Mouse (Mus musculus): Measurements from ENCODE around the gene Faah.
A peak's percentile ranks its signal among the peaks of the same experiment; 100 is the strongest.

Faah gene

DNA sequence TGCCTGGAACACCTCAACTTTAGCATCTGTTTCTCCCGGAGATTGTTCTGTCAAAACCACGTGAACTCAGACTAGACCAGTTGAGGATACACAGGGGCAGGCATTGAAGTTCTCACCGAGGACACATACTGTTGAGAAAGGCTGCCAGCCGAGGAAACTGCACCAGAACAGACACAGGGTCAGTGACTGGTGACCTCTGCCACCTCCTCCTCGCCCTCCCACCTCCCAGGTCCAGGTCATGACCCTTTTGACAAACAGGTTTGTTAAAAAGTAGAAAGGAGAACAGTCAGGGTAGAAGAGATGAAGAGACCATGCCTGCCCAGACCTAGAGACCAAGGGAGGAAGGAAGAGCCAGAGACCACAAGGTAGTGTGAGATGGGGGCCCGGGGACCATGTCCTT lies 17.1 kb downstream of the Faah start:
- no peak for DNase-seq (ENCODE audit: low spot score in 2 of 2)

DNA sequence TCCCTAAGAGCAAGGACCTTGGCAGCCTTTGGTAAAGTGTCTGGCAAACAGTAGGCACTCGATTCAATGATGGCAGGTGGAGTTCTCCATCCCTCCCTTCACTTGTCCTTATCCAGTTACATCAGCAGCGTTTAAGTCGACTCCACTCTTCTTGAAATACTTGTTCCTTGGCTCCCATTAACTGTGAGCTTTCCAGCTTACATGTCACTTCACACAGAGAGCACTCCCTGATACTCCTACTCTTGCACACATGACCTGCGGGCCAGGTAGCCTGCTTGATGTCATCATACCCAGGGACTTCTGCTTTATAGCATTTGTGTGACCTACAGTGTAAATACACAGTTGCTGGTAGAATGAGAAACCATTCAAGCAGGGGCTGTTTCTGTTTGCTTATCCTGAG lies 21.0 kb downstream of the Faah start:
- no peak for DNase-seq (ENCODE audit: low spot score in 2 of 2)

DNA sequence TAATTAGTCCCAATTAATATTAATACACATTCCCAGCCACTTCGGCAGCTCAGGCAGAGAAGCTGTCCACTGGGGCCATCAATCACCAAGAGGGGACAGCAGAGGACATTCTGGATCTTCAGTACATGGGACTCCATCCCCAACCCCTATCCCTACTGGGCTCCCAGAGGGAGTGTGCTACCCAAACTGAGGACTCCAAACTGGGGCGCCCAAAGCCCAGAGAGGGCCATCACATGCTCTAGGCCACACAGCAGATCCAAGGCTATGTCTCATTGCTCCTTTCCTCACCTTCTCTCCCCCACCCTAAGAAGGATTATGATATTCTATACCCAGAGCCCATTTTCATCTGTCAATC lies 22.4 kb downstream of the Faah start:
- DNase-seq (ENCODE audit: low spot score in 2 of 2) = no peak

DNA sequence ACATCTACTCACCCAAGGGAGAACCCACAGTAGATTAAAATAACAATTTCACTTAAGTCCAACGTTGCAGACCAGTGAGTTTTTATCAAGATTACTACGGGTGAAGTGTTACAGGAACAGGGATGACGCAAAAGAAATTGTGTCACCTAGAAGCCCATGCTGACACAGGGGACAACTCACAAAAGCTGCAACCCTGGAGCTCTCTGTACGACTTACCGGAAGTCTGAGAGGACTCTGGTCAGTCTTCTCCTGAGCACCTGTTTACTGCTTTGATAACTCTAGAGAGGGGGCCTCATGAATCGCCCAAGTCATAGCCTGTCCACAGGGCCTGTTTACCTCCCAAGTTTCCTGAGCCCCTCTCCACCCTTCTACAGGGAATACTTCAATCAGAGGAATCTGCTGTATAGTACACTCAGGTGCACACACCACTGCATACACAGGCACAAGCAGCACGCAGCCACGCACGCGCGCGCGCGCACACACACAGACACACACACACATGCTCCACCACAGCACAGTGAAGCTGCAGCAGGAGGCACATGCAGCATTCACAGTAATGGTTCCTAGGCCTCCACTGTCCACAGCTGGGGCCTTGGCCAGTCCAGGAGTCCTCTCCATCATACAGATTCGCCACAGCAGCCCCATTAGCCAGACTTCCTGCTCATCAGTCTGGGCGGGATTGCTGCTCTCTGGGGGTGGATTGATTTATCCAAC lies 22.9 kb downstream of the Faah start:
- no peak for DNase-seq (ENCODE audit: low spot score in 2 of 2)

DNA sequence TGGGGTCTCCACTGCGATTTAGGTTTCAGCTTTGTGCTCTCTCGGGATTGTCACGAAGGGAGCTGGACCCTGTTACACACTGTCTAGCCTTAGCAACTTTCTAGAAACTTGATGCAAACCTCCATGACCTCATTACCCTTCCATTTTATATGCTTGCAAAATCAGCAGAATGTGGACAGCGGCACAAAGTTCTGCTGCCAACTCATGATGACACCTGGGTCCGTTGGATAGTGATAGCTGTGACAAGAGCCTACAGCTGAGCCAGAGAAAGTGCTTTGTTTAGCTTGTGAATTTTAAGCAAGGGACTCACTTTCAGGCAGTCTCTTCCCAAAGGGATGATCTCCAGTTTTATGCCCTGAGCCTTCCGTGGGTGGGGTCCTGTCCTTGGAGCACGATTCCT lies 28.3 kb downstream of the Faah start:
- DNase-seq (ENCODE audit: low spot score in 2 of 2) = no peak

DNA sequence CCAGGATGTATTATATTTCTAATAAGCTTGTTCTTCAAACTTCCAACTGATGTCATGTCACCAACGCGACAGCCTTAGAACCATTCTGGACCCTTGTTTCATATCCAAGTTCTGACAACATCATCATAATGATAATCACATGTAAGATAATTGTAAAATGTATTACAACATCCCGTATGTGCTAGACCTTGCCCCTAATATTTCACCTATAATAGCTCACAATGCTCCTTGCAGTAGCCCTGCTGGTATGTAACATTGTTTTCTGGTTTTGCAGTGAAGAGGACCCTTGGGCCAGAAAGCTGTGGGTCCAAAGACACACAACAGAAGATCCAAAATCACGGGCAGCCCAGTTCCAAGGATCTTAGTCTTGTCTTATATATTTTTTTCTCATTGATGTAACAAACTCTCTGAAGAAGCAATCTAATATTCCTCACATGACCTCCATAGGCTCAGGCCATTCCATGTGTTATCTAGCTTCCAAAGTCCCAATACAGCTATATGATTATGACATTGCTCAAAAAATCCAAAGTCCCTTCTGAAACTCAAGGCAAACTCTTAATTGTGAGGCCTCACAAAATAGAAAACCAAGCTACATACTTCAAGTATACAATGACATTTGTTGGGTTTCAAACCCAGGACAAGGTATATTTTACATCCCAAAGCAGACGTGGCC lies 29.7 kb downstream of the Faah start:
- DNase-seq (ENCODE audit: low spot score in 2 of 2) = no peak

DNA sequence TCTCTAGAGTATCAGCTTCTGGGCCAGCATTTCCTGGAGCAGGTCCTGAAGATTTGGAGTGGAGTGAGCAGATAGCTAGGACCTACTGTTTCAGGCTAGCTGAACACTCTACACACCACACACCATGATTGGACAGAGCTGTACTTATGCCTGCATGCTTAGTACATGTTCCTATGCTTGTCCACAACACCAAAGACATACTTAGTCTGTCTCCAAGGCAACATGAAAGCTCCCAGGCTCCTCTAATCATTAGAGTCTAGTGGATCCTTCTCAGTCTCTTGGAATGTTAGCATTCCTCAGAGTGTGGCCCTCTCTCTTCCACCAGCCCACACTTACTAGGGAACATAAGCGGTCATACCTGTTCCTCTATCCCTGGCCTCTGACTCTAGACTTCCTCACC lies 30.3 kb downstream of the Faah start:
- DNase-seq (ENCODE audit: low spot score in 2 of 2) = no peak

DNA sequence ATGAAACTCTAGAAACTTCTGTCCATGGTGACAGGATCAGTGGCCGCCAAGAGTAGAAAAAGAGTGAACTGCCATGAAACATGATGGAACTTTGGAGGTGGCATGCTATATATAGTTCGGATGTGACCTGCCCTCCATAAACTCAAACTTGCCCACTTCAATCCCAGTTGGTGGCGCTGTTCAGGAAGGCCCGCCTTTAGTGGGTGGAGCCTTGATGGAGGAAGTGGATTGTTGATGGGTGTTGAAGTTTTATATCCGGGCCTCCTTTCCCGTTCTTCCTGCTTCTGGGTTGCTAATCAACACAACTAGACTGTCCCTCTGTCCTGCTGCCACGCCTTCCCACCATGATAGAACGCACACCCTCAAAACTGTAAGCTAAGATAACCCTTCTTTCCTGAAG lies 32.8 kb downstream of the Faah start:
- no peak for DNase-seq (ENCODE audit: low spot score in 2 of 2)

DNA sequence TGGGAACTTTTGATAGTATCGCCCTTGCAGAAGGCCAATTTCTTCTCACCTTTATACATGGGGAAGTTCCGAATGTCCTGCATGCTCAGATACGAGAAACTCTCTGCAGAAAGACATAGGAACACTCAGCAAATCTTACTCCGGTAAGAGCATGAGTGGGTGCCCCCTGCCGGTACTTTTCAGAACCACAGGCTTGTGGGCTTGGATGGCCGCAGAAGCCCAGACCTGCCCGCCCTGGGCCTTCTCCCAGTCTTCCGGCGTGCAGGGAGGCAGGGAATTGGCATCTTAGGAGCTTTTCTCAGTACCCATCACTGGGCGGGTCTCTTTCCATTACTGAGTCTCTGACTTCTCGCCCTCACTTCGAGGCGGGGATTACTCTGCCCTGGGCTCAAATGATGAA lies 33.6 kb downstream of the Faah start:
- DNase-seq (ENCODE audit: low spot score in 2 of 2) = peak; percentile 35 to 61

DNA sequence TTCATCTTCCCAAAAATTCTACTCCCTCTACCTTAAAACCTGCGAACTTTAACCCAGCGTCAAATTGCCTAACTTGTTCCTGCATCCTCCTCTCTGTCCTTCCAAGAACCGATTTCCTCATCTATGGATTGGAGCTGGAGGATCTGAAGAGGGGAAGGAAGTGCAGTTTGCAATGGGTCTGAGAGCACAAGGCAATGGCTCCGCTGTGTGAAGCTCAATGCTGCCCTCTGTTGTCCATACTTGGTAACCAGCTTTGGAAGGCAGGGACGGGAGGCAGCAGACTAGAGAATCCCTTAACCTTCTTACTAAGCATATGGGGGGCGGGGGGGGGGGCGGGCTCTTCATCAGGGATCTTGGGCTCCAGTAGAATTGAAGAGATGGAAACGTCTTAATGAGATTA lies 37.0 kb downstream of the Faah start:
- peak in 1 of 2 experiments; percentile 42 for DNase-seq (ENCODE audit: low spot score in 2 of 2)

DNA sequence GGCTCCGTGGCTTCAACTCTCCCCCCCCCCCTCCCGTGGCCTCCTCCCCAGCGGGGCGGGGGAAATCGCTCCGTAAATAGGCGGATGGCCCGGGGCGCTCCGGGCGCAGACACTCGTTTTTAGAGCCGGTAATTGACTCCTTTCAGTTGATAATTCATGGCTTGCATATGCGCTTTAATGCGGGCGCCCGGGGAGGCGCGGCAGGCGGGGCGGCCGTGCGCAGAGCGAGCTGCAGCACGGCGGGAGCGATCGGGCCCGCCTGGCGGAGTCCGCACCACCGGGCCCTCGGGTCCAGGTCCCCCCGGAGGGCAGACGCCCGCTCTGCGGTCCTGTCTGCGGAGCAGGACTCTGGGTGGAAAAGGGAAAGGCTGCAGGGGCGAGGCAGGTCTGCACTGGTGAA lies 38.3 kb downstream of the Faah start:
- DNase-seq (ENCODE audit: low spot score in 2 of 2) = no peak

DNA sequence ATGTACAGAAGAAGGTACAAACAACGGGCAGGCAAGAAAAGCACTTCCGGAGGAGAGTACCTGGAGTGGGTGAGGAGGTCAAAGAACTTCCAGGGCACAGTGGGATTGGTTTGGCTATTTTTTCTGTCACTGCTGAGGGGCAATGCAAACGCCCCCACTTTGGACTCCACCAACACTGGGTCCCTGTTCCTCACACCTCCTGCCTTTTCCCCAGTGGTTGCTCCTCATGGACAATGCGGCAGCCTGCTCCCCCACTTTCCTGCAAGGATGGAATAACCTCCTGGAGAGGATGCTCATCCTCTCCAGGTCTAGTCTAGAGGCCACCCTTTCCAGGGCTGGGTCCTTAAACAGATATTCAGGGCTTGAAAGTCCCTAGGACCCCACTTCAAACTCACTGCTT lies 38.8 kb downstream of the Faah start:
- DNase-seq (ENCODE audit: low spot score in 2 of 2) = no peak

DNA sequence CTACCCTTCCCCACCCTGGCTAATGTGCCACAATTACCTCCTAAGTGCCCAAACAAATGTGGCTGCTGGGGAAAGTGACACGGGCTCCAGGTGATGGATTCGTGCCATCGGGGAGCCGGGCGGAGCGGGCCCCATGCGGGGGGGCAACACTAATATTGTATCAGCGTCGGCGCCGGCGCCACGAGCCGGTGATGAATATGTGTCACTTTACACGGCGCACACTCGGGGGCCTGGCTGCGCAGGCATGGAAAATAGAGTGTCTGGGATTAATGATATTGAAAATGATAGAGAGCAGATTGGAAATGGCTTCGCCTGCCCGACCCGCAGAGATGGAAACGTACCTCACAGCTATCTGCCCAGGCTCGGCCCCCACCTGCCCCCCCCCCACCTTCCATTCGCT lies 45.2 kb downstream of the Faah start:
- DNase-seq (ENCODE audit: low spot score in 2 of 2) = no peak

DNA sequence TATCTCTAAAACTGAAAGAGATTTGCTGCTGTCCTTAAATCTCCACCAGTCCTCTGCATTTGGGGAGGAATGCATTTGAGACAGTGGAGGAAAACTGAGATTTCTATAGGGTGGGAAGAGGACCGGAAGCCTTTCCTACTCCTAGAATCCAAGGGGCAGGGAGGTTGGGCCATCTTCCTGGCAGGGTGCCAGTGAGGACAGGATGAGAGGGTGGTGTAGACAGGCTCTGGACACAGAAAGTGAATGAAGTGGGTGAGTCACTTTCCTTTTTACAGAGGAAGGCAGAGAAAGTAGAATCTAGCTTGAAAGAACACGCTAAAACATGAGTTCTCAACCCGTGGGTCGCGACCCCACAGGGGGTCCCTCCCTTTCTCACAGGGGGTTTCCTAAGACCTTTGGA lies 53.3 kb downstream of the Faah start:
- no peak for DNase-seq (ENCODE audit: low spot score in 2 of 2)

DNA sequence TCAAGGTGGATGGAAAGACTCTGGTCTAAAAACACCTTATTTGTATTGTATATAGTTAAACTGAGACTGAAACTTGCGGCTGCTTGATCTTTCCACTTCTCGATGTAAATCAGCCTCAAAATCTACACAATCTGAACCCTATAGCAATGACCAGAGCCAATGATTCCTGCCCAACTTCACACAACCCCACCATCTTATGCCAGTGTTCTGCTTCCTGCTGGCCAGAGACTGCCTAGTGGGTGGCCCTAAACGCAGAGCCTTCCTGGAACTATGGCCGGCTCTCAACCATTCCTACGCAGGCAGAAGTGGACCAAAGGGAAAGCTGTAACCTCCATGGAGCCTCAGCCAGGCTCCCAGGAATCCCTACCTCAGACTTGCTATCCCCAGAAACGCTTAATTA lies 54.0 kb downstream of the Faah start:
- no peak for DNase-seq (ENCODE audit: low spot score in 2 of 2)

DNA sequence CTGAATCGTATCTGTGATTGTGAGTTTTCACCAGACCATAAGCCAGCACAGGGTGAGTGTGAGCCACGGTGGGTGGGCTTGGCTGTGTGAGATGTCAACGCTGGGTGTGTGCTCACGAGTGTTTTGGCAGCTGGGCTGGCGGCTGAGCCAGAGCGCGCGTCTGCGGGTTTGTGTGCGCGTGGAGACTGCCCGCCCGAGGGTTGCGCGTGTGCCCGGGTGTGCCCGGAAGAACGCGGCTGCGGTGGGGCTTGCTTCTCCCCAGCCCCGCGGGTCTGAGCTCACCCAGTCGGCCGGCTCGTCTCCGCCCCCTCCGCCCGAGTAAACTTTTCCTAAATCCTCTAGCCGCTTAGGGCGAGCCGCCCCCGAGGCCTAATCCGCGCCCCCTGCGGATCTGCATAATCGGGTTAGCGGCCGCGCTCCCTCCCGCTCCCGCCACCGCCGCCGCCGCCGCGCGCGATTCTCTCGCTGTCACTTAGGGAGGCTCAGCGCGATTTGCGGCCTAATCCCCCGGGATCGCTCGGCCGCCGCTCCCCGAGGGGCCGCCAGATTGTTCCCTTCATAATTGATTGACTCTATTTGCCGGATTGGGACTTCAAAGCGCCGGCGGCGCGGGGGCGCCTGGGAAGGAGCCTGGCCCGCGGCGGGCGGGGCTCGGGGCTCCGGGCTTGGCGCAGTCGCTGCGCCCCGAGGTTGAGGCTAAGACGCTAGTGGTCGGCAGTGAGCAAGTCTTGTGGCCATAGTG lies 54.9 kb downstream of the Faah start:
- DNase-seq (ENCODE audit: low spot score in 2 of 2) = no peak

DNA sequence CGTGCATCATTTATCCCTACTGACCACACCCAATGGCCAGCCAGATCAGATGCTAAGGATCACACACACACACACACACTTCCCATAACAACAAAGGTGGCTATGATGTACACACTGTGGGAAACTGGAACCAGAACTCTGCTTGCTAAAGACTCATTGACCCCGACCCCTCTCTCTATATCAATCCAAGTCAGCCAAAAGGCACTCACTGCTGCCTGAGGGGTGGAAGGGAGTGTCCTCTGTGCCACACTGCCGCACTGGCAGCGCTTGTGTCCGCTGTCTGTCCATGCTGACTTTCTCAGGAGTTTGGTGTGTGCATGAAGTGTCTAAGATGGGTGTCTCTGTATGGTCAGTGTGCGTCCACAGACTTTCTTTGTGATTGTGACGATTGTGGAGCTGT lies 55.7 kb downstream of the Faah start:
- no peak for DNase-seq (ENCODE audit: low spot score in 2 of 2)

DNA sequence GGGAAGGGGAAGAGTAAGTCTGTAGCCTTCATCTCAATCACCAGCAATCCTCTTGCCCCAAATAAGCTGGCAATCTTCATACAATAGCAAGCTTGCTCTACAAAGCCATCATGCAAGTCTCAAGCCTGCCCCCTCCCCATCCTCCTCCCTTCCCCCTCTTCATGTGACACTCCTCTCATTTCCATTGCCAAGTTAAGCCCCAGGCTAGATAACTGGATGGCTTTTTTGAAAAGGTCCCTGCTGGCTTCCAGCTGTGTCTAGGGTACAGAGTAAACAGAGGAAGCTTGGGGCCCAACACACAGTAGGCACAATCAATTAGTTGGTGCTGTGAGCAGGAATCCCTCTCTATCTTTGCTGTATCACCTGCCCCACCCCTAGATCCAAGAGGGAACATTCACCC lies 58.2 kb downstream of the Faah start:
- no peak for DNase-seq (ENCODE audit: low spot score in 2 of 2)

DNA sequence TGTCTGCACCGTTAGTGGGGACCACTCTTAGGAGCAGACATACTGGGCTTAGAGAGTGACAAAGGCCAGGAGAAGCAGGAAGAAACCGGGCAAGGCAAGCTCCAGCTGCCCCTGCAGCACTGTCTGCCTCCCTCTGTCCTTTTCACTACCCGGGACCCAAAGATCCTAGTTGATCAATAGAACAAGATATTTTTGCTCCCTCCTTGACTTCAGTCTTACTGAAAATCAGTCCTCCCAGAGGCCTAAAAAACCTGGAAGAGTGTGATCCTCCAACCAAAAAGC lies 62.3 kb downstream of the Faah start:
- DNase-seq (ENCODE audit: low spot score in 2 of 2) = no peak

DNA sequence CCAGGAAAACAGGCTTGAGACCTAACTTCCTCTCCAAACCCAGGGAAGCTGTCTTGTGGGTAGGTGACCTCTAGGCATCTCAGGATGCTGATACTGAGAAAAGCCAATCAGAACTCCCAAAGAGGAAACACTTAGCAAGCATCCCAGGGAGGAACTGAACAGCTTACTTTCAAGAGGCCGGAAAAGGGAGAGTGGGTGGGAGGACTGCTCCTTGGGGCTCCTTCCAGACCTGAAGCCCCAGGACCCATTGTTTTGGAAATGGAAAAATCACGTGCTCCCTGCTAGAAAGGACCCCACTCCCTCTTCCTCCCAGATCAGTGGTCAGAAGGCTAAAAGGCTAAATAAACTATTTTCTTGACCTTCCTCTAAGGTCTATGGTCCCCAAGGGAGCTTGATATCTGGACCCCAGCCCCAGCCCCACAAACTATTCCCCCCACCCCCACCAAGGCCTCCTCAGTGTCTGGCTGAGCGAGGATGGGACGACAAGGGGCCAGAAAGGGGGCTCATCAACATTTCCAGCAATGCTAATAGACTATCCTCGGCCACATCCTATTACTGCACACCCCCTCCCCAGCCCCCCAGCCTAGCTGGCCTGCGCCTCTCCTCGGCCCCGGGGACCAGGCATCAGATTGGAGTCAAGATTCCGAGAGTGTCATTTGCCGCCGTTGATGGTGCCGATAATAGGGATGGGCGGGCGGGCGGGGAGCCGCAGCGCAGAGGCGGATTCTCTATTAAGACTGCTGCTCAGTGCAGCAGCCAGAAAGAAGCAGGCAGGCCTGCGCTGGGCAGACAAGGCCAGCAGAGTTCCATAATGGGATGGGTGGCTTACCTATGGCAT lies 62.9 kb downstream of the Faah start:
- no peak for DNase-seq (ENCODE audit: low spot score in 2 of 2)

DNA sequence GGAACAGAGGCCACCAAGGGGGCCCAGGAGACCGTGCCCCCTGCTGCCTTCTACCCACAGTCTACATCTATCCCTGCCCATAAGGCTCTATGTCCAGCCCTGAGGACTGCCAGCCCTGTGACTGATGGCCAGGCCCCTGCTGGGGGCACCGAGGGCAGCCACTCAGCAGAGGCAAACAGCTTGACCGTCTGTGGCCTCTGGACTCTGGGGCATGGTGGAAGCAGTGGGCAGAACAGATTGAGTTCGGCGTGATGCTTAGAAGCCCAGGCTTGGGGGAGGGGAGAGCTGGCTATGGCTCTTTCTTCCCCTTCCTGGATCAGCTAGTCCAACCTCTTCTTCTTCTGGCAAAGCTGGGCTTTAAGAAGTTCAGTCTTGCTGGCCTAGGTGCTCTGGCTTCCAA lies 64.2 kb downstream of the Faah start:
- DNase-seq (ENCODE audit: low spot score in 2 of 2) = no peak

DNA sequence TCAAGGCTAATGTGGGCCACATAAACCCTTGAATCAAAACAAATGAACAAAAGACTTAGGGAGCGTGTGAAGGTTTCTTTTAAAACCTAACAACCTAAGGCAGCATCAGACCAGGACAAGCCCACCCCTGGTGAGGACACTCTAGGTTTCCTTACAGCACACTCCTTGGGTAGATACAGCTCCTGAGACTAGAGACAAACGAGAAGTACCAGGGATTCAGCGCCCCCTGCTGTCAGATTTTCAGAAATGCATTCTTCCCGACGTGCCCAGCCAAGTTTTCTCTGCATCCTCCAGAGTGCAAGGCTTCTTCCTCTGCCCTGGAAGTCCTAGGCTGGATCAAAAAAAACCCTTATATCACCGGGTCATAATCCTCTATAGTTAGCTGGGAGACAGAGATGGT lies 65.0 kb downstream of the Faah start:
- DNase-seq (ENCODE audit: low spot score in 2 of 2) = peak in 1 of 2 experiments; percentile 25
